Mouse (Mus musculus): ENCODE measurements at regions not wholly inside any gene's neighbourhood (a gene's known extent, or its start where the extent isn't known, plus 50 kb on each side); places are given as distances from the start of the nearest gene placed in this dataset.

DNA sequence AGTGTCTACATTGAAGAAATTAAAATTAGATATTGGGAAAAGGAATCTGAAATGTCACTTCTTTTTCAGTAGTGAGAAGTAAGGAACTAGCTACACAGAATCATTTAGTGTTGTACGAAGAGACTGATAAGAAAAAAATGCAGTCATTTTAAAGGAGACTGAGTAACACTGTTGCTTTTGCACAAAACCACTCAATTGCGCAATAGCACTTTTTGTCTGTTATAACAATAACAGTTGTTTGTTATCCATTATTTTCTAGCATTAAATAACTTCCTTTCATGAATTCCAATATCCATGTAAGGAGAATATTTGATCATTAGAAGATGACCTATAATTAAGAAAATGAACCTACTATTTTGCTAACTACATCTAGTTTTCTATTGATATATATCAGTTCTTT lies 790.8 kb downstream of the Slitrk1 start:
- no peak for TF ChIP-seq CTCF (IDR thresholded peaks at IDR 0.05; ENCODE audit: low read depth)
- Histone ChIP-seq H3K27me3 (ENCODE audit: insufficient read depth, low read length) (no peaks in the 10 kb centered on the region), H3K4me3 (replicated peaks; ENCODE audit: low read depth, low read length) (no peak overlapping the region), H3K9me3 (replicated peaks; ENCODE audit: low read length) (no peaks in the 10 kb centered on the region), H3K9ac (ENCODE audit: low read depth, low read length) (no peak overlapping the region), H3K27ac (no peak overlapping the region), H3K4me2 (ENCODE audit: low read length) (no peak overlapping the region), H3K36me3 (ENCODE audit: insufficient read depth, low read length) (no peaks in the 10 kb centered on the region), H3K4me1 (replicated peaks; ENCODE audit: insufficient read depth, low read length) (no peaks in the 10 kb centered on the region)
- DNase-seq (ENCODE audit: low spot score) (no peak), ATAC-seq (replicated peaks; ENCODE audit: low FRiP score, low read depth) (no peak)
- WGBS, result 91% methylated on average over 2 of the region's 2 CpGs

- Histone ChIP-seq H3K36me3 (ENCODE audit: insufficient read depth, low read length) (no peaks in the 10 kb centered on the region), H3K27ac (no peak overlapping the region), H3K4me1 (replicated peaks; ENCODE audit: insufficient read depth, low read length) (no peaks in the 10 kb centered on the region), H3K9me3 (replicated peaks; ENCODE audit: low read length) (no peaks in the 10 kb centered on the region), H3K27me3 (ENCODE audit: insufficient read depth, low read length) (no peaks in the 10 kb centered on the region), H3K4me3 (replicated peaks; ENCODE audit: low read depth, low read length) (no peak overlapping the region), H3K4me2 (ENCODE audit: low read length) (no peak overlapping the region), H3K9ac (ENCODE audit: low read depth, low read length) (no peak overlapping the region)
- DNase-seq (ENCODE audit: low spot score) (no peak), ATAC-seq (replicated peaks; ENCODE audit: low FRiP score, low read depth) (no peak)
- no peak for TF ChIP-seq CTCF (IDR thresholded peaks at IDR 0.05; ENCODE audit: low read depth)
- WGBS, result 82% methylated on average over 2 of the region's 2 CpGs
These were observed 808.9 kb downstream of the Slitrk1 start for GRCm38 (mm10) chr14:108105009-108105408.

- TF ChIP-seq CTCF (IDR thresholded peaks at IDR 0.05; ENCODE audit: low read depth), result no peak
- ATAC-seq (replicated peaks; ENCODE audit: low FRiP score, low read depth) (no peak), DNase-seq (ENCODE audit: low spot score) (no peak)
- Histone ChIP-seq H3K4me2 (ENCODE audit: low read length) (no peak overlapping the region), H3K4me1 (replicated peaks; ENCODE audit: insufficient read depth, low read length) (no peaks in the 10 kb centered on the region), H3K27ac (no peak overlapping the region), H3K36me3 (ENCODE audit: insufficient read depth, low read length) (no peaks in the 10 kb centered on the region), H3K9ac (ENCODE audit: low read depth, low read length) (no peak overlapping the region), H3K4me3 (replicated peaks; ENCODE audit: low read depth, low read length) (no peak overlapping the region), H3K9me3 (replicated peaks; ENCODE audit: low read length) (no peaks in the 10 kb centered on the region), H3K27me3 (ENCODE audit: insufficient read depth, low read length) (no peaks in the 10 kb centered on the region)
- 78% methylated on average over 2 of the region's 2 CpGs for WGBS
These were observed 823.0 kb downstream of the Slitrk1 start for GRCm38 (mm10) chr14:108090965-108091364.

GRCm38 (mm10) chr14:108049997-108050396 lies 864.0 kb downstream of the Slitrk1 start:
- no peaks in the 10 kb centered on the region for H3K36me3 ChIP-seq (ENCODE audit: insufficient read depth, low read length)
- no peak overlapping the region for H3K4me3 ChIP-seq (replicated peaks; ENCODE audit: low read depth, low read length)
- H3K4me2 ChIP-seq (ENCODE audit: low read length), result no peak overlapping the region
- H3K4me1 ChIP-seq (replicated peaks; ENCODE audit: insufficient read depth, low read length), result no peaks in the 10 kb centered on the region
- no peak overlapping the region for H3K27ac ChIP-seq
- WGBS, result 88% methylated on average over 2 of the region's 2 CpGs
- ATAC-seq (replicated peaks; ENCODE audit: low FRiP score, low read depth), result no peak
- no peaks in the 10 kb centered on the region for H3K27me3 ChIP-seq (ENCODE audit: insufficient read depth, low read length)
- no peaks in the 10 kb centered on the region for H3K9me3 ChIP-seq (replicated peaks; ENCODE audit: low read length)
- no peak for DNase-seq (ENCODE audit: low spot score)
- H3K9ac ChIP-seq (ENCODE audit: low read depth, low read length), result no peak overlapping the region
- TF ChIP-seq CTCF (IDR thresholded peaks at IDR 0.05; ENCODE audit: low read depth), result no peak

GRCm38 (mm10) chr14:108035959-108036358 lies 878.0 kb downstream of the Slitrk1 start:
- DNase-seq (ENCODE audit: low spot score) (no peak), ATAC-seq (replicated peaks; ENCODE audit: low FRiP score, low read depth) (no peak)
- Histone ChIP-seq H3K36me3 (ENCODE audit: insufficient read depth, low read length) (no peaks in the 10 kb centered on the region), H3K27ac (no peak overlapping the region), H3K9ac (ENCODE audit: low read depth, low read length) (no peak overlapping the region), H3K9me3 (replicated peaks; ENCODE audit: low read length) (no peaks in the 10 kb centered on the region), H3K4me2 (ENCODE audit: low read length) (no peak overlapping the region), H3K4me3 (replicated peaks; ENCODE audit: low read depth, low read length) (no peak overlapping the region), H3K27me3 (ENCODE audit: insufficient read depth, low read length) (no peaks in the 10 kb centered on the region), H3K4me1 (replicated peaks; ENCODE audit: insufficient read depth, low read length) (no peaks in the 10 kb centered on the region)
- TF ChIP-seq CTCF (IDR thresholded peaks at IDR 0.05; ENCODE audit: low read depth), result no peak
- WGBS, result 85% methylated on average over 1 of the region's 1 CpGs

- H3K36me3 ChIP-seq (ENCODE audit: insufficient read depth, low read length), result no peaks in the 10 kb centered on the region
- no peaks in the 10 kb centered on the region for H3K4me1 ChIP-seq (replicated peaks; ENCODE audit: insufficient read depth, low read length)
- no peaks in the 10 kb centered on the region for H3K27me3 ChIP-seq (ENCODE audit: insufficient read depth, low read length)
- no peak for TF ChIP-seq CTCF (IDR thresholded peaks at IDR 0.05; ENCODE audit: low read depth)
- no peaks in the 10 kb centered on the region for H3K9me3 ChIP-seq (replicated peaks; ENCODE audit: low read length)
- no peak overlapping the region for H3K4me2 ChIP-seq (ENCODE audit: low read length)
- DNase-seq (ENCODE audit: low spot score) (no peak), ATAC-seq (replicated peaks; ENCODE audit: low FRiP score, low read depth) (no peak)
- H3K27ac ChIP-seq, result no peak overlapping the region
- no peak overlapping the region for H3K9ac ChIP-seq (ENCODE audit: low read depth, low read length)
- no peak overlapping the region for H3K4me3 ChIP-seq (replicated peaks; ENCODE audit: low read depth, low read length)
- 30% methylated on average over 1 of the region's 1 CpGs for WGBS
These were observed 879.8 kb downstream of the Slitrk1 start for GRCm38 (mm10) chr14:108034162-108034561.

DNA sequence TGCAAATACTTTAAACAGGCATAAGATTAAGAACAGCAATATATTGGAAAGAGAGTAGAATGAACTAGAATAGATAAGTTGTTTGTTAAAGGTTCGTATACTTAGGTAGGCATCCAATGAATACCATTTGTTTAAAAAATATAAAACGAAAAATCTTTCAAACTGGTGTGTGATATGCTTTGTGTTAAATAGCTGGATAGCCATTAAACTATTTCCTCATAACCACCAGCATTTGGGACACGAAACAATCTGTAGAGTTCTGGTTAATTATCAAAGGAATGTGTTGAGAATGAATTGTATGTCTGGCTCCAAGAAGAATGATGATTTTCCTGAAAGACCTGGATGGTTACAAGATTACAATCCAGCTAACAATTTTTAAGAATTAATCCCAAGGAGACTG lies 891.4 kb downstream of the Slitrk1 start:
- DNase-seq (ENCODE audit: low spot score) (peak; percentile 18), ATAC-seq (replicated peaks; ENCODE audit: low FRiP score, low read depth) (no peak)
- Histone ChIP-seq H3K9ac (ENCODE audit: low read depth, low read length) (no peak overlapping the region), H3K4me3 (replicated peaks; ENCODE audit: low read depth, low read length) (no peak overlapping the region), H3K27ac (no peak overlapping the region), H3K36me3 (ENCODE audit: insufficient read depth, low read length) (no peaks in the 10 kb centered on the region), H3K27me3 (ENCODE audit: insufficient read depth, low read length) (no peaks in the 10 kb centered on the region), H3K4me1 (replicated peaks; ENCODE audit: insufficient read depth, low read length) (no peaks in the 10 kb centered on the region), H3K9me3 (replicated peaks; ENCODE audit: low read length) (no peaks in the 10 kb centered on the region), H3K4me2 (ENCODE audit: low read length) (no peak overlapping the region)
- WGBS, result 58% methylated on average over 3 of the region's 3 CpGs
- TF ChIP-seq CTCF (IDR thresholded peaks at IDR 0.05; ENCODE audit: low read depth), result no peak
